Comparison of ENCODE assay signal across 32 mouse cellular contexts in genomic region chr4:134311784-134312183, GRCm38 (mm10). TPM values are rescaled to one million over a fixed set of nuclear protein-coding genes. Genes with fewer than 3 reads are reported as not detected.
DNase-seq lines count a peak whose midpoint lies in the region; ATAC-seq and TF ChIP-seq lines count a peak whose summit lies in the region.
"Had no signal": no experiment of that assay in that cellular context is flagged by ENCODE, and none has a peak within 500 bp of the region (broad histone marks: within the 10 kb centered on the region; RNA-seq: fewer than 3 reads in every experiment).

No protein-coding gene starts in this region.

- no peak for TF ChIP-seq CTCF in gastrocnemius, adult 2 months (IDR thresholded peaks at IDR 0.05)

- no peak for ATAC-seq in midbrain, embryonic 16.5 days
- ATAC-seq: activated CD4-positive, CD25-positive, alpha-beta regulatory T cell, adult 4 months; CD4-positive, CD25-positive, alpha-beta regulatory T cell, adult 4 months; forebrain, embryonic 15.5 days; hindbrain, postnatal 0 days; inflammation-experienced regulatory T-cells, adult 6 months; intestine, embryonic 16.5 days had no signal

- no peak overlapping the region for H3K9ac ChIP-seq in midbrain, embryonic 16.5 days (ENCODE audit: low read depth, low read length)
- H3K9ac ChIP-seq: embryonic facial prominence, embryonic 13.5 days; forebrain, embryonic 12.5 days; forebrain, embryonic 15.5 days; heart, embryonic 13.5 days; hindbrain, embryonic 14.5 days had no signal

- H3K9me3 ChIP-seq in midbrain, embryonic 16.5 days (replicated peaks; ENCODE audit: control insufficient read depth, low read length, poor library complexity, severe bottlenecking): no peaks in the 10 kb centered on the region
- H3K9me3 ChIP-seq: forebrain, embryonic 15.5 days had no signal

- intact Hi-C loops in gastrocnemius, adult 2 months (cut with DNase I): no loop called here

- no peaks in the 10 kb centered on the region for H3K36me3 ChIP-seq in midbrain, embryonic 16.5 days (ENCODE audit: control insufficient read depth, insufficient read depth, low read length)
- H3K36me3 ChIP-seq: embryonic facial prominence, embryonic 10.5 days; embryonic facial prominence, embryonic 13.5 days; forebrain, embryonic 12.5 days; forebrain, embryonic 15.5 days had no signal

- H3K4me3 ChIP-seq in gastrocnemius, adult 2 months: no peak overlapping the region
- H3K4me3 ChIP-seq in midbrain, embryonic 16.5 days (ENCODE audit: low read depth, low read length): no peak overlapping the region
- H3K4me3 ChIP-seq: embryonic facial prominence, embryonic 10.5 days; embryonic facial prominence, embryonic 13.5 days; erythroblast, embryonic 14.5 days; forebrain, embryonic 12.5 days; forebrain, embryonic 15.5 days; heart, adult 2 months; heart, embryonic 10.5 days; heart, embryonic 13.5 days had no signal

- peaks cover 6% of the 10 kb centered on the region; the same call in 1 of the 2 replicates for H3K4me1 ChIP-seq in midbrain, embryonic 16.5 days (ENCODE audit: control insufficient read depth, insufficient read depth, low read length)

- H3K27me3 ChIP-seq in midbrain, embryonic 16.5 days (ENCODE audit: control insufficient read depth, insufficient read depth, low read depth, low read length): no peaks in the 10 kb centered on the region
- H3K27me3 ChIP-seq: embryonic facial prominence, embryonic 13.5 days; forebrain, embryonic 12.5 days; forebrain, embryonic 15.5 days; heart, embryonic 13.5 days had no signal

- DNase-seq in gastrocnemius, adult 2 months: peak; percentile 84
- DNase-seq in gastrocnemius, postnatal 10 days: no peak
- DNase-seq in gastrocnemius, adult 8-10 months (ENCODE audit: low spot score in 2 of 2): peak; percentile 40 to 78
- DNase-seq in skeletal muscle tissue, adult 2 months (ENCODE audit: low read depth, low spot score): peak; percentile 82
- no peak for DNase-seq in layer of hippocampus, adult 18-20 months (ENCODE audit: low spot score in 2 of 2)
- DNase-seq: adrenal gland, adult 8-10 months; adrenal gland, postnatal 25 days; cerebellum, adult 18-20 months; cerebellum, adult 9-11 months; cerebellum, postnatal 25 days; embryo, embryonic 11 days; heart, adult 2 months; heart, postnatal 14 days; heart, postnatal 4 days; kidney, adult 18-20 months had no signal

- WGBS in midbrain, embryonic 16.5 days: 89% methylated on average over 9 of the region's 9 CpGs

- peak overlapping the region; percentile 97 for H3K27ac ChIP-seq in gastrocnemius, adult 2 months
- no peak overlapping the region for H3K27ac ChIP-seq in midbrain, embryonic 16.5 days (ENCODE audit: low read length)
- H3K27ac ChIP-seq: embryonic facial prominence, embryonic 10.5 days; embryonic facial prominence, embryonic 13.5 days; forebrain, embryonic 12.5 days; forebrain, embryonic 15.5 days; heart, adult 2 months; heart, embryonic 10.5 days; heart, embryonic 13.5 days; hindbrain, embryonic 14.5 days; hindbrain, postnatal 0 days had no signal

- no peak overlapping the region for H3K4me2 ChIP-seq in midbrain, embryonic 16.5 days (ENCODE audit: low read length)
- H3K4me2 ChIP-seq: embryonic facial prominence, embryonic 13.5 days; forebrain, embryonic 12.5 days; forebrain, embryonic 15.5 days; heart, embryonic 13.5 days; hindbrain, embryonic 14.5 days had no signal

RNA-seq across cellular contexts. Expression of gene Trim63, which starts 3.1 kb away (rescaled TPM):
- 100 to 1,000 TPM; 250 to 325 TPM for total RNA-seq in gastrocnemius, adult 2 months (2021)
- 100 to 1,000 TPM in 1 of 2 experiments, 10 to 100 TPM in 1; 78.5 to 107 TPM for total RNA-seq in gastrocnemius, postnatal 10 days (2021)
- 100 to 1,000 TPM; 202 to 681 (median 229) TPM for total RNA-seq in gastrocnemius, adult 8-10 months (2022)
- 0.45 and 0.62 TPM in 2 replicates for polyA plus RNA-seq in midbrain, embryonic 16.5 days (2015; fragmentation: Nextera tagmentation; extraction: Ambion mirVana)
- not detected for total RNA-seq in layer of hippocampus, adult 18-20 months (2021)
- total RNA-seq: adrenal gland, adult 8-10 months; adrenal gland, postnatal 25 days; granulocyte monocyte progenitor cell, adult 5-6 weeks had no signal
- polyA plus RNA-seq: activated CD4-positive, CD25-positive, alpha-beta regulatory T cell, adult 4 months; CD4-positive, CD25-positive, alpha-beta regulatory T cell, adult 4 months; erythroblast, embryonic 14.5 days; inflammation-experienced regulatory T-cells, adult 6 months had no signal

RNA-seq across cellular contexts. Expression of gene Pdik1l, which starts 24.1 kb away (rescaled TPM):
- total RNA-seq in gastrocnemius, adult 2 months (2021): 1 to 10 TPM; 3.2 TPM
- total RNA-seq in gastrocnemius, postnatal 10 days (2021): 1 to 10 TPM; 5.8 to 8.4 TPM
- 1 to 10 TPM; 2.5 to 4.1 (median 3.4) TPM for total RNA-seq in gastrocnemius, adult 8-10 months (2022)
- polyA plus RNA-seq in midbrain, embryonic 16.5 days (2015; fragmentation: Nextera tagmentation; extraction: Ambion mirVana): 44.9 and 46.5 TPM in 2 replicates
- total RNA-seq in layer of hippocampus, adult 18-20 months (2021): 10 to 100 TPM; 16.4 to 17.8 TPM

RNA-seq across cellular contexts. Expression of gene Slc30a2, which starts 31.2 kb away (rescaled TPM):
- 10 to 100 TPM in 1 of 2 experiments, 1 to 10 TPM in 1; 4.4 to 25.8 TPM for total RNA-seq in gastrocnemius, adult 2 months (2021)
- under 1 TPM; 0.29 to 0.66 TPM for total RNA-seq in gastrocnemius, postnatal 10 days (2021)
- total RNA-seq in gastrocnemius, adult 8-10 months (2022): 10 to 100 TPM in 2 of 4 experiments, 1 to 10 TPM in 2; 3.4 to 20.1 (median 11.8) TPM
- 0.26 and 0.30 TPM in 2 replicates for polyA plus RNA-seq in midbrain, embryonic 16.5 days (2015; fragmentation: Nextera tagmentation; extraction: Ambion mirVana)
- under 1 TPM in 1 of 2 experiments, not detected in 1; 0.10 TPM for total RNA-seq in layer of hippocampus, adult 18-20 months (2021)
- total RNA-seq: granulocyte monocyte progenitor cell, adult 5-6 weeks; hindbrain, postnatal 0 days had no signal
- polyA plus RNA-seq: C2C12; erythroblast, embryonic 14.5 days; forebrain, embryonic 12.5 days; hindbrain, embryonic 11.5 days had no signal

RNA-seq across cellular contexts. Expression of gene Grrp1, which starts 57.9 kb away (rescaled TPM):
- total RNA-seq in gastrocnemius, adult 2 months (2021): 1 to 10 TPM; 1.7 to 3.1 TPM
- total RNA-seq in gastrocnemius, postnatal 10 days (2021): 1 to 10 TPM; 5.1 to 6.0 TPM
- 1 to 10 TPM; 1.7 to 2.5 (median 1.8) TPM for total RNA-seq in gastrocnemius, adult 8-10 months (2022)
- polyA plus RNA-seq in midbrain, embryonic 16.5 days (2015; fragmentation: Nextera tagmentation; extraction: Ambion mirVana): 12.9 and 16.2 TPM in 2 replicates
- total RNA-seq in layer of hippocampus, adult 18-20 months (2021): 1 to 10 TPM; 1.6 to 1.7 TPM
- total RNA-seq: granulocyte monocyte progenitor cell, adult 5-6 weeks had no signal
- polyA plus RNA-seq: activated CD4-positive, CD25-positive, alpha-beta regulatory T cell, adult 4 months; C2C12; CD4-positive, CD25-positive, alpha-beta regulatory T cell, adult 4 months; inflammation-experienced regulatory T-cells, adult 6 months had no signal

Comparison
In these comparisons a context has a peak if more than half of its experiments do, and no peak if none do; other contexts are left out.
1. DNase-seq: peak in gastrocnemius, adult 2 months (single experiment), gastrocnemius, adult 8-10 months (2 of 2) and skeletal muscle tissue, adult 2 months (single experiment); none in gastrocnemius, postnatal 10 days (single experiment) and layer of hippocampus, adult 18-20 months (0 of 2).
2. RNA of gene Trim63, which starts 3.1 kb away (total RNA-seq): 250 to 325 TPM in gastrocnemius, adult 2 months, 202 to 681 TPM in gastrocnemius, adult 8-10 months and 78.5 to 107 TPM in gastrocnemius, postnatal 10 days; not detected in layer of hippocampus, adult 18-20 months; every median in the first group is over 10 times any median in the second.